Mouse (Mus musculus) myocyte (in vitro differentiated cells): ENCODE results near the gene Flot1.

ENCODE experiments used
- CEBPB ChIP-seq: IDR thresholded peaks from 2 replicates; pipeline ENCODE4 v1.6.1; 2011; ENCODE audit warnings: mild to moderate bottlenecking, moderate library complexity; ENCODE audit not compliant: poor library complexity, insufficient read depth, severe bottlenecking
- E2F4 ChIP-seq: IDR thresholded peaks from one replicate; pipeline ENCODE4 v1.6.1; 2011; ENCODE audit warnings: mild to moderate bottlenecking, control low read depth, moderate library complexity; ENCODE audit not compliant: insufficient read depth
- MAX ChIP-seq: IDR thresholded peaks from one replicate; pipeline ENCODE4 v1.6.1; 2011; ENCODE audit warnings: low read depth, mild to moderate bottlenecking, control low read depth
- MYOG ChIP-seq, 3 experiments: IDR thresholded peaks; one replicate each; pipeline ENCODE4 v1.6.1; 2011; ENCODE audit warnings: control low read depth in 2 of 3, low read depth in 2 of 3, mild to moderate bottlenecking in 2 of 3; ENCODE audit not compliant: insufficient read length in 2 of 3, control insufficient read depth in 1 of 3, insufficient read depth in 1 of 3
- POLR2A ChIP-seq: IDR thresholded peaks from one replicate; pipeline ENCODE4 v1.6.1; 2011; ENCODE audit warnings: low read depth, mild to moderate bottlenecking, control low read depth, moderate library complexity; ENCODE audit not compliant: insufficient read length
- POLR2AphosphoS2 ChIP-seq: IDR thresholded peaks from one replicate; pipeline ENCODE4 v1.6.1; 2011; ENCODE audit warnings: low read depth, control low read depth; ENCODE audit not compliant: insufficient read length
- REST ChIP-seq: IDR thresholded peaks from one replicate; pipeline ENCODE4 v1.6.1; 2011; ENCODE audit warnings: mild to moderate bottlenecking, control low read depth, moderate library complexity; ENCODE audit not compliant: insufficient read depth, insufficient read length
- TCF12 ChIP-seq: IDR thresholded peaks from one replicate; pipeline ENCODE4 v1.6.1; 2011; ENCODE audit warnings: mild to moderate bottlenecking, control low read depth; ENCODE audit not compliant: poor library complexity, insufficient read depth, severe bottlenecking
- USF1 ChIP-seq: IDR thresholded peaks from one replicate; pipeline ENCODE4 v1.6.1; 2011; ENCODE audit warnings: low read depth, mild to moderate bottlenecking, control low read depth, moderate library complexity

- no peak for TF ChIP-seq POLR2A
- TF ChIP-seq MAX: no peak
- no peak for TF ChIP-seq USF1
- no peak for TF ChIP-seq REST
- no peak for TF ChIP-seq E2F4
- TF ChIP-seq TCF12: no peak
- TF ChIP-seq MYOG (IDR thresholded peaks at IDR 0.05; ENCODE audit: control insufficient read depth in 1 of 3, insufficient read depth in 1 of 3, insufficient read length in 2 of 3, low read depth in 2 of 3): no peak
- no peak for TF ChIP-seq POLR2AphosphoS2
- TF ChIP-seq CEBPB: no peak
Measured at GRCm38 (mm10) chr17:35809395-35809794, 13.6 kb upstream of the Flot1 start.
